Mouse (Mus musculus) lung, postnatal 14 days (tissue): ENCODE measurements around the gene Gsc2.
A peak's percentile ranks its signal among the peaks of the same experiment; 100 is the strongest.

Source experiments
- DNase-seq: peaks from one replicate; pipeline ENCODE4 v3.0.0; 2021

Gene Gsc2

DNA sequence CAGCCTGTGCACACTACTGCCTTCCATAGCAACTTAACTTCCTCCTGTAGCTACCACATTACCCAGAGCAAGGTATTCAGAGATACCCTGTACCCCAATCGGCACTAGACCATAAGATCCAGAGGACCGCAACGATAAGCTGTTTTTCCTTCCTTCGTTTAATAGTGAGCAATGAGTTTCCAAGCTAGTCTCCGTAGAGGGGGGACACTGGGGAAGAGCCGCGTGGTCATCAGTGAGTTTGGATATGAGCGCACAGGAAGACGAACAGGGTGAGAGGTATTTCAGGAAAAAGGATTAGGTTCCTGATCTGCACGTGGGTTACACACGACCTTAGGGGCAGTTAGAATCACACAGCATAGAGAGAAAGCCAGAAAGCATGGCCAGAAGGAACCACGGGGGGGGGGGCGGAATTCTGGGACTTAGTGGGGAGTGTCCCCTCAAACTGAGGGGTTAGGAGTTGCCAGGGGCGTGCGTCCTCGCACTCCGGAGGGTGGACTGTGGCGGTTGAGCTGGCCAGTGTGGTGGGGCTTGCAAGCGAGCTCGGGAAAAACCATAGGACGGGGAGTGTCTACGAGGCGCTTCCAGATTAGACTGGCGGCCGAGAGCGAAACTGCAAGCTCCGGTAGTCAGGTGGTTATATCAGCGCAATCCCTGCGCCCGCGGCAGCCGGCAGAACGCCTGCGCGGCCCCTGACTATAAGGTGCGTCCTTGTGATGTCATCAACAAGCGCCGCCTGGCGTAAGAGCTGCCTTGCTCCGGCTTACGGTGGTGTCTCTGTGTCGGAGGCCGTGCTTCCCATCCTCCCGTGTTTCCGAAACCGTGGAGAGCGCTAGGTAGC lies 6.7 kb upstream of the Gsc2 start:
- peak; percentile 97 for DNase-seq

DNA sequence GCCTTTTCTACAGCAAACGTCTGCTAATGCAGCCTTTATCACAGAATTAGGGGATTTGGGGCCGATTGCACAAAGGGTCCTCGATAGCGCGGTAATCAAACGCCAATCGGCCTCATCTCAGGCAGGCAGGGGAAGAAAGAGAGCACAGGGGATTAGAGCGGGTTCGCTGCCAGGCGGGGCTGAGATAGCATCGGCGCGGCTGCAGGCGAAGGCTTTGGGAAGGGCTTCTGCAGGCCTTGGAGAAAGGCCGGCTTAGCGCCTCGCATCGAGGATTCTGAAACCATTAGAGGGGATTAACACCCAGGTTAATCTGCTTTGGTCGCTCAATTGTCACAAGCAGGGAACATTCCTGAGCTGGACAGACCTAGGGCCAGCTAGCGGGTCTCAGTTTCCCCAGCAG lies 5.7 kb upstream of the Gsc2 start:
- DNase-seq = no peak

DNA sequence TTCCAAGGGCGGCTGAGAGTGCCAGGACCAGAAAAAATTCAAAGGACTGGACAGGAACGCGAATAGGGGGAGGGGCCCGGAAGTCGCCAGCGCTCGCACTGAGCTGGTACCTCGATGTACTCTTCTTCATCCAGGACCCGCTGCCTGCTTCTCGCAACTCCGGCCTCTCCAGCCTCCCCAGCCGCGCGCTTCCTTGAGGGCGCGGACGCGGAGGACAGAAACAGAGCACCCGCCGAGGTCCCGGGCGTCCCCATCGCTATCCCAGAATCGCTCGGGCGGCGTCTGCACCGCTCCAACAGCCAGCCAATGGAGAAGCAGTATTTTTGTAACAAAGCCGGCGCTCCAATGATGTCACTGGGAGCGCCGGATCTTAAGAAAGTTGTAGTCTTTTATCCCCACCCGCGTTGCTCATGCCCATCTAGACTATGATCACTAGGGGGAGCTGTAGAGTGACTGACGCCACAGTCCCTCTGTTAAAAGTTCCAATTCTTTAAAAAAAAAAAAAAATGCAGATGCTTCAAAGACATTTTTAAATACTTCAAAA lies 3.7 kb downstream of the Gsc2 start, which contains the start of gene Ess2:
Gene Ess2, minus strand, starts transcription at position 297 of the 544 bp plus-strand sequence.
- DNase-seq = peak; percentile 88

DNA sequence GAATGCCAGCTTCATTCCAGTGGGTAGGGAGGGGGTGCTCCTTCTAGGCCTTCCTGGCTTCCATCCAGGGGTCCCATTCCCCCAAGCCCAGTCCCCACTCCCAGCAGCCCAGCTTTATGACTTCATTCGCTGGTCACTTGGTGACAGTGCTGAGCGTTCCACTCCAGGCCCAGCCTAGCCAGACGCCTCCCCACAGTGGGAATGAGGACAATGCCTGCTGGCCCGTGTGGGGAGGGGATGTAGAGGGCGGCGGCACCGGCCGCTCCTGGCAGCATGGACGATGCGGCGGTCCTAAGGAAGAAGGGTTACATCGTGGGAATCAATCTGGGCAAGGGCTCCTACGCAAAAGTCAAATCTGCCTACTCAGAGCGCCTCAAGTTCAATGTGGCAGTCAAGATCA lies 16.4 kb downstream of the Gsc2 start, which contains the start of the genes Dgcr2 and Tssk2:
Gene Dgcr2, minus strand, starts transcription at position 101 of the 400 bp plus-strand sequence.
Gene Tssk2, plus strand, starts transcription at position 176 of the 400 bp plus-strand sequence.
- DNase-seq = no peak

DNA sequence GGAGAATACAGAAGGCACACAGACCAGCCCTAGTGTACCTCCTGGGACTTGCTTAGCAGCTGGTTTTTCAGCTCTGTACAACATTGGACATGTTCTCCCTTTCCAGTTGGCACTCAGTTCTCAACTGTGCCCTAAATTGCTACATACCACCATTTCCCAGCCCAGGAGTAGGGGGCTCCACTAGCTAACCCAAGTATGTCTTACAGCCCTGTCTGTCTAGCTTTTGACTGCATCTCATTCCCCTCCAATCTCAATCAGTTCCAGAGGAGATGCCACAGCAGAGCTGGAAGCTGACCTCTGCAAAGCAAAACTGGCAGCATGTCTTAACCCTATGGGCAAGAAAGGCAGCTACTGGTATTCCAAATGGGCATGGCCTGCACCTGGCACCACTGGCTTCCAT lies 18.8 kb downstream of the Gsc2 start:
- no peak for DNase-seq

DNA sequence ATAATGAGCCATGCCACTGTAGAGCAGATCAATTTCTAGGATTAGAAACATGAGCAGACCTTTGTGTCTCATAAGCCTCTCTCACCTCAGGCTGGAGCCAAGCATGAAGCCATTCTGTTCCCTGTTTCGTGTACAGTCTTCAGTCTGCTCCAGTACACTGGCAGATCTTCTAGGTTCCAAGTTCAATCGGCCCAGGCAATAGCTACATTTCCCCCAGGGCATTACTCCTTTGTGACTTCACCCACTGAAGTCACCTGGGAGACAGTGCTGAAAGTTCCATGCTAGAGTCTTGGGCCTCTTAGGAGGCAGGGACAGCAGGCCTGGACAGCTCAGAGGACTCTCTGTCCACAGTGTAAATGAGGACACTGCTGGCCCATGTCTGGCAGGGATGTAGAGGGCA lies 20.9 kb downstream of the Gsc2 start, which contains the start of gene Tssk1:
Gene Tssk1, plus strand, starts transcription at position 301 of the 400 bp plus-strand sequence.
- DNase-seq = no peak

DNA sequence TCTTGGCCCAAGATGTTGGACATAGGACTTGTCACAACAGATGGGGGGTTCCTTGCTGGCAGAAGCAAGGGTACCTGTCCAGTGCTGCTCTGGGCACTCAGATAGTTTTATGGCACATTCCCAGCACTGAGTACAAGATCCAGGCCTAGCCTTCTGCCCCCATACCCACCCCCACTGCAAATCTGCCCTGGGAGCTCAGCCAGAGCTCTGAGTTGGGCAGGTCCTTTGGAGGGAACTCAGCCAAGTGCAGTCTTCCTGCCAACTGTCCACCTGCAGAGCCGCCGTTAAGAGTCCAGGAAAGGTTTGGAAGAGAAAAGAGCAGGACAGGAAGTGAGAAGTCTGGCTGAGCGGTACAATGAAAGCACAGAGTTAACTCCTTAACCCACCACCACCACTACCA lies 22.3 kb downstream of the Gsc2 start:
- DNase-seq = peak; percentile 43

DNA sequence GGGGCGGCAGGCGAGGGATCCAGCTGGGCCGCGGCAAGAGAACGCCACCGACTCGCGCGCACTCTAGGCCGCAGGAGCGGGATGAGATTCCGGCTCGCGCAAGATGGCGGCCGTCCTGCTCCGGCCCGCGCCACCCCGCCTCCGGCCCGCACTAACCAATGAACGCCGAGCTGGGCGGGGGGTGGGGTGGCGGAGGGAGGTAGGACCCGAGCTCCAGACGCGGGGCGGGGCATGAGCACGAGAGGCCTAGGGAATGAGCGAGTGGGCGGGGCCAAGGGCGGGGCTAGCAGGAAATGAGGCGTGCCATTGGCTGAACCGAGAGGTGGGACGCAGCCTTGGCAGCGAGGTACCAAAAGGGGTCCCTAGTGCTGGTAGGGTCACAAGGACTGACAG lies 23.3 kb downstream of the Gsc2 start, which contains the start of gene Gm20518:
Gene Gm20518, minus strand, starts transcription at position 105 of the 393 bp plus-strand sequence.
- DNase-seq = peak; percentile 100

DNA sequence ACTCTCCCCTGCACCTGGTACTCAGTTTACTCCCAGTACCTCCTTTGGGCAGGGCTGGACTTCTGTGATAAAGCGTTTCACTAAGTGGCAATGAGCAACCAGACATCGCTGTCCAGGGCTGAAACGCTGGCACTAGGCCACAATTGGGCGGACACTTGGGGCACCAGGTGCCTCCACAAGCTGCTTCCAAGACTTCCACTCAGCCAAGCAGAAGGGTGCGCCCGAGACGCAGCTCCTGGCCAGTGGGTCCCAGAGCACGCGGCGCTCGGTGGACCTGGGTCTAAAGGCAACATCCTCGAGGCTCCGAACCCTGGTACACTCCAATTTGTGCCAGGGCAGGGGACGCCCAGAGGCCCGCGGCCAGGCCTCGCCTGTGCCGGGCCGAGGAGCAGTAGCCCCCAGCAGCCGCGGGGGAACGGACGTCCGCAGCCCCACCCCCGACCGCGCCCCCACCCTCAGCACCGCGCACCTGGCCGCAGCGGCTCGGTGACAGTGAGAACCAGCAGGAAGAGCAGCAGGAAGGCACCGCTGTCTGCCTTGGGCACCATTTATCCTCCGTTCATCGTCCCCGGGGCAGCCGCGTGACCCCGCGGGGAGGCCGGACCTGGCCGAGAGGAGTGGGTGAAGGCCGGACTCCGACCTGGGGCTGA lies 23.8 kb downstream of the Gsc2 start:
- peak; percentile 79 for DNase-seq

DNA sequence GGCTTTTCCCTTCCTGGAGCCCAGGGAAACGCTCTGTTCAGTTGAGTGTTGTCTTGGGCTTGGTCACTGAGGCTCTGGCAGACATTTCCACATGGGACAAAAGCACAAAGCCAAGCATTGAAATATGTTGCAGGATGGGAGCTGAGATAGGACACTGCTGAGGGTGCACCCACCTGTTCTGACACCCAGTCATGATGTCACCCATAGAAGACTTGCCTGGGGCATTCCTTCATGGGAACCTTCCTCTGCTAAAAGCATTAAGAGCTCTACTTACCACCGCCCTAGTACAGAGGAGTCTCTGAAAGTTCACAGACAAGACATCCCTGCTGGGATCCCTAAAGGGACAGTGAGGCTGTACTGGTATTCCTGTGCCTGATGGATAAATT lies 24.5 kb downstream of the Gsc2 start:
- no peak for DNase-seq

DNA sequence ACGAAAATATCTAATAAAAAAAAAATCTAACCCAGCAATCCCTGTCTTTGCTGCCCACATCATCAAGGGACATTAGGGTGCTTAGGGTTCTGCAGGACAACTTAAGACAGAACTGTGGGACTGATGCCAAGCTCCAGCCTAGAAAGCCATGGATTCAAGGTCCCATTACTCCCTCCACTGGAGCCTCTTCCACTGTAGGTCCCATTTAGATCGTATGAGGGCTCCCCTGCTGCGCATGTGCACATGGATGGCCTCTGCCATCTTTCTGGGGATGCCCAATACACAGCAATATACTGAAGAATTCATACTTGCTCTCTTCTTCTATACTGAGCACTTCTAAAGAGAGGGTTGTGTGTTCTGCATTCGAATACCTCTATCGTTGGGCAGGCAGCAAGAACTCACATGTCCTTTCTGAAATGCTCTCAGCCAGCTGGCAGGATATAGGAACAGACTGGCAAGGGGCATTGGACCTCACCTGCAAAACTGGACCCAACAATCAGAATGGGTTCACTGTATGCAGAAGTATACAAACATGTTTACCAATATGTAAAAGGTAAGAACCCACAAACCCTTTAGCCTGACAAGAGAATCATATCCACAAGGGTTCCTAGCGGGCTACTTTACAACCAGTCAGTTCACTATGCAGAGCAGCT lies 25.0 kb downstream of the Gsc2 start:
- no peak for DNase-seq

DNA sequence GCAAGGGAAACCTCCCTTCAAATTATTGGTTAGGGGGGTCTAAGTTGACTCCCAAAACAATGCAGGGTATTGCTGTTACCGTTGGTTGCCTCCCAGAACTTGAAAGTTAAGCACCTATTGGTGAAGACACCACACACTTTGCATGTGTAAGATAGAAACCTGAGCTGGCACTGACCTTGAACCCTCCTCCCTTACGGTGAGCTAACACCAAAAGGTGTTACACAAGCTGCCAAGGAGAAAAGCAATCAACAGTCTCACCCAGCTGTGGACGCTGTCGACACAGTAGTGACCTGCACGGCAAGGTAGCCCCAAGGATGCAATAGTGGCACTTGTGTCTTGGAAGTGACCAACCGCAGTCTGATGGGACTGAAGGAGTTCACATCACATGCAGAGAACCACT lies 30.7 kb downstream of the Gsc2 start:
- no peak for DNase-seq

DNA sequence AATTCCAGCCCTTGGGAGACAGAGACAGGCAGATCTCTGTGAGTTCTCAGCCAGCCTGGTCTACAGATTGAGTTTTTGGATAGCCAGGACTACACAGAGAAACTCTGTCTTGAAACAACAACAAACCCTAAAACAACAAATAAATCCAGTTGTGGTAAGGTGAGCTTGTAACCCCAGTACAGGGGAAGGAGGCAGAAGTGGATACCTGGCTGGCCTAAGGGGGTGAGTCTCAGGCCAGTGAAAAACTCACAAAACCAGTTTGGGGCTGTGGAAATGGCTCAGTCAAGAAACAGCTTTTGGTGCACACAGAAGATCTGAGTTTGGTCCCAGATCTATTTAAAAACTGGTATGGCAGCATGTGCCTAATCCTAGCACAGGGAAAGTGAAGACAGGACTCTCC lies 32.7 kb downstream of the Gsc2 start:
- no peak for DNase-seq

DNA sequence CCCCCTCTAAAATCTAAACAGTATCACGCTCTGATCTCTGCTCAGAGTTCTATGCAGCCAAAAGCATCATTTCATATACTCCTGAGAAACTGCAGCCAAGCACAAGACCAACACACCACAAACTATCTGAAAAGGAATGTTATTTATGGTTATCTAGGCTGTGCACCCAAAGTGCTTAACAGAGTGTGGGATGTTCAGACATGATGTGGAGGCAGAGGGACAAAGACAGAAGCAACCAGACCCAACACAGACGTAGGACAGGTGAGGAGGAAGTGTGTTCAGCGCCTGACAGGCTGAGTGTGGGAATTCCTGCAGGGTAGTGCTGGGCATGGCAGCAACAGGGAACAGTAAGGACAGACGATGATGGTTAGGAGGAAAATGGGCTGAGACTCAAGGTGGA lies 35.3 kb downstream of the Gsc2 start:
- DNase-seq = no peak

DNA sequence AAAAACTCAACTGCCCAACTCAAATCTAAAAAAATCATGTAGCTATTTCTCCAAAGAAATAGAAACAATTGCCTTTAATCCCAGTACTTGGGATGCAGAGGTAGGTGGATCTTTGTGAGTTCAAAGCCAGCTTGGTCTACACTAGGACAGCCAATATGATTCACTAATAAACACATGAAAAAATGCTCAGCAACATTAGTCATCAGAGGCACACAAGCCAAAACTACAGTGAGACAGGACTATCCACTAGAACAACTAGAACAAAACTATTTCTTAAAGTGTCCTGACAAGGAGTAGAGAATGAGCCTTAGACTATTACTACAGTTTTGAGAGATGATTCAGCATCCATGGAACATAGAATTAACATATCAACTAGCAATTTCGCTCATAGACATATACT lies 38.8 kb downstream of the Gsc2 start:
- no peak for DNase-seq

DNA sequence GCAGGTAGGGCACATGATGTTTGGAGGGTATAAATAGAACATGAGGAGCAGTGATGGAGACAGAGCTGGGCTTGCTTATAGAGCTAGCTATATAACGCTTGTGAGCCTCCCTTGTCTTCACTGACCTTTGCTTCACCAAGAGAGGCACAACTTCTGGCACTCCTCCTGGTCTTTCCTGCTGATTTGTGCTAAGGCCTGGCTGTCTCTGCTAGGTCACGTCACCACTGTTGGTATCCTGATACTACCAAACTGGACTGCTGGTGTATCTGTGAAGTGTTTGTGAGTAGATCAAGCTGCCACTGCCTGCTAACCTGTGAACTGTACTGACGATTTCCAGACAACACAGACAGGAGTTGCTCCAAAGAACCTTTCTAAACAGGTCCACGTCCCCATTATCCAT lies 39.7 kb downstream of the Gsc2 start:
- DNase-seq = no peak

DNA sequence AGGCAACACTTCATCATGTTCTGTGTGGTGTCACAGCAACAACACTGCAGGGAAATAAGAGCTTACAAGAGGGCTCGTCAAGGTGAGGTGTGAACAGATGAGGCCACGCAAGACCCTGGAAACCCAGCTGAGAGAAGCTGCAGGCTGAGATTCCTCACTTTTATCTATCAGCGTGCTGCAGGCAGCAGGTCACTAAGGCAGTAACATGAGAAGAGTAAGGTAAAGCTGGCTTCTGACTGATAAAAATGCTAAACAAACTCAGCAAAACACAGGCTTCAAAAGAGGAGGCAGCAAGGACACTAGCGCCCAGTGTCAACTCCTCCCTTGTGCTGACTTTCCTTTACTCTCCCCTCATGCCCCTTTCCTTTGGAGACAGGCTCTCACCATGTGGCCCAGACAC lies 41.9 kb downstream of the Gsc2 start:
- no peak for DNase-seq

DNA sequence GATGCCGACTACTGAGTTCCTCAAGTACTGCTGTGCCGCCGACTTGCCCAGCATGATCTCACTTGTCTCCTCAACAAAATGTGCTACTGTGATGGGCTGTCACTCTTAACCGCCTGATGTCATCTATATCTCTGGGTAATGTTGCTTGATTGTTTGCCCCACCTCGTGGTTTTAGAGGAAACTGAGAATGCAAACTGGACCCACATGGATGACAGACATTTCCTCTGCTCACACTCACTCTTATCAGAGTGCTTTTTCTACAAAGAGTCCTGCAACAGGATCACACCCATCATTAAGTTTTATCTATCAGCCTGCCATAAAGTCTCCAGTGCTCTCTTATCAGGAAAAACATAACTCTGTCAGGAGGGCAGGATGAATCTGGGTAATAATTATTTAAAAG lies 43.6 kb downstream of the Gsc2 start:
- DNase-seq = no peak

DNA sequence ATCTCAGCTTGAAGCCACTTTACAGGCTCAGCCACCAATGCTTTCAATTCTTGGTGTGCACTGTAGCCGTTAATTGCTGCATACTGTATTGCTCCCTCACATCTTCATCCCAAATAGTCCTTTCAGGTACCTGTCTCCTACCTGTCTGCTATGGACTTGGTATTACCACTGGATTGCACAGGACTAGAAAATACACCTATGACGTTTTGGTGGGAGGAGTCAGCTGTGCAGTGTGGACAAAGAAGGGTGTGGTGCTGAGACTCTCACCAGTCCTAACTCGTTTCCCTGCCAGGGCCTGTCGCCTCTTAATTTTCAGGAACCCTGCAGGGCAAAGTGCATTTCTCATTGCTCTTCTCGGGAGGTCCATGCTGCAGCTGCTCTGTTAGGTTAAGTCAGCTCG lies 49.1 kb downstream of the Gsc2 start:
- DNase-seq = no peak

DNA sequence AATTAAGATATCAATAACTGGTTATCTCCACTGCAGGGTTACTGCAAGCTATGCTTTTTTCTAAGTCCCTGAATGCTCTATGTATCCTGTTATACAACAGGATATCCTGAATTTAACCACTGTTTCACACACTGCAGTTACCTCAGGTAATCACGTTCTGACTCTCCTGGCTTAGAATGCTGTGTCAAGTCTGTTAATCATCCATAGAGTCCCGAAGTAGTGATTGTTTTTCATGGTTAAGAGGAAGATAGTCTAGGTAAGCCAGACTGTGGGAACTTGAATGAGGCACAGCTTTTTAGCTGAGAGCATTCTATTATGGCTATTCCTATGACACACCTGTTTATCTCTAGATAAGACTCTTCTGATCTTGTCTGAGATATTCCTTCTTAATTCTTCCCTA lies 49.6 kb downstream of the Gsc2 start:
- DNase-seq = no peak
